Mouse (Mus musculus): ENCODE data around the gene Cfap74.

GRCm38 (mm10) chr4:155398222-155398540 lies 10.8 kb upstream of the Cfap74 start:
- TF ChIP-seq CTCF (IDR thresholded peaks at IDR 0.05; ENCODE audit: borderline replicate concordance, extremely low read depth, insufficient read depth, insufficient read length) (no peak), POLR2A (IDR thresholded peaks at IDR 0.05; ENCODE audit: borderline replicate concordance, extremely low read depth, insufficient read depth, insufficient read length, poor library complexity, severe bottlenecking) (no peak)
